Mouse (Mus musculus): Measurements from ENCODE around the gene Ttc9c. TPM values are rescaled to one million over a fixed set of nuclear protein-coding genes. Genes with fewer than 3 reads are reported as not detected.
"Not testable (repeated sequence)": the region's sequence is repeated elsewhere in the genome, so short reads cannot be mapped to it uniquely, and the experiment has no call there.

Ttc9c gene
- total RNA-seq, 2 experiments from 2014 or later = 33.1 to 33.3 TPM

- intact Hi-C loops (cut with DNase I) = loop anchor here (5.0 kb wide), 1 partner anchor 116 kb away; the partner anchor contains the start of gene Tut1
- DNase-seq (ENCODE audit: low spot score in 2 of 2) = not testable (repeated sequence)
Observed at GRCm38 (mm10) chr19:8836327-8836726, 17.2 kb upstream of the Ttc9c start.

- intact Hi-C loops (cut with DNase I) = no loop called here
- DNase-seq (ENCODE audit: low spot score in 2 of 2) = no peak
Observed at GRCm38 (mm10) chr19:8832971-8833370, 13.8 kb upstream of the Ttc9c start.

GRCm38 (mm10) chr19:8831262-8831661, 12.1 kb upstream of the Ttc9c start:
- intact Hi-C loops (cut with DNase I) = no loop called here
- no peak for DNase-seq (ENCODE audit: low spot score in 2 of 2)

DNA sequence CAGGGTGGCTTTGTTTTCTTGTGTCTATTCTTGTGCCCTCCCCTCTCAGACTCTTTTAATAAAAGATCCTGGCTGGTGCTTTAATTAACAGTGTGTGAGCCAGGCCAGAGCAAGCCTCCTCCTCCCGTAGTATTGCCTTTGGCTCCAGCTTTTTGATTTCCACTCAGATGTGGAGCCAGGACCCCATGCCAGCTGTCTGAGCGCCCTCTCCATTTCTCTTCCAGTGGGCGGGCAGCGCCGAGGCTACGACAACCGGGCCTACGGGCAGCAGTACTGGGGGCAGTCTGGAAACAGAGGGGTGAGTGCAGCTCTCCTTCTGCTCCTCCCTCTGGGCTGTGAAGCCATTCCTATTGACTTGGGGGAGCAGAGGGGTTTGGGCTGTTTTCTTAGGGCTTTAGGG, 11.5 kb upstream of the Ttc9c start:
- no peak for DNase-seq (ENCODE audit: low spot score in 2 of 2)
- intact Hi-C loops (cut with DNase I) = no loop called here

GRCm38 (mm10) chr19:8829660-8830059, 10.5 kb upstream of the Ttc9c start, which contains the start of gene AC129217.1:
TSS of gene AC129217.1 (plus strand) at chr19:8829773.
- DNase-seq (ENCODE audit: low spot score in 2 of 2) = no peak
- intact Hi-C loops (cut with DNase I) = no loop called here

GRCm38 (mm10) chr19:8822696-8823095, 3.6 kb upstream of the Ttc9c start:
- no peak for DNase-seq (ENCODE audit: low spot score in 2 of 2)
- intact Hi-C loops (cut with DNase I) = loop anchor here (5.0 kb wide), 1 partner anchor 50 kb away; the partner anchor contains the start of genes Tmem179b and Tmem223

- no peak for DNase-seq (ENCODE audit: low spot score in 2 of 2)
- intact Hi-C loops (cut with DNase I) = loop anchor here (2.0 to 5.0 kb wide), 2 partner anchors 18 to 49 kb away; partner anchors contain the start of genes Gng3, Tmem179b and Tmem223
Observed at GRCm38 (mm10) chr19:8821146-8821545, 2.0 kb upstream of the Ttc9c start.

DNA sequence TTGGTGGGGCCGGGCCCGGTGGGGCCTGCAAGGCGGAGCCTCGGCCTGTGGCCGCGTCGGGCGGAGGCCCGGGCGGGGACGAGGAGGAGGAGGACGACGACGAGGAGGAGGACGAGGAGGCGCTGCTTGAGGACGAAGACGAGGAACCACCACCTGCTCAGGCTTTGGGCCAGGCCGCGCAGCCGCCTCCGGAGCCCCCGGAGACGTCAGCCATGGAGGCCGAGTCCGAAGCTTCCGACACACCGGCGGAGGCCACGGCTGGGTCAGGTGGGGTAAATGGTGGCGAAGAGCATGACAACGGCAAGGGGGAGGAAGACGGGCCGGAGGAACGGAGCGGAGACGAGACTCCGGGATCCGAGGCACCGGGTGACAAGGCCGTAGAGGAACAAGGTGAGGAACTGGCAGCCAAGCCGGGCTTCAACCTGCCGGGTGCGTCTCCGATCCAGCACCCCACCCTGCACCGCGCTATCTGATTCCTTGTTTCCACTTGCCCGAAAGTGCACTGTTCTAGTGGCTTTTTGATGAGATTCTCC, 1.4 kb upstream of the Ttc9c start:
- intact Hi-C loops (cut with DNase I) = loop anchor here (2.0 to 5.0 kb wide), 2 partner anchors 18 to 48 kb away; partner anchors contain the start of genes Gng3, Tmem179b and Tmem223
- no peak for DNase-seq (ENCODE audit: low spot score in 2 of 2)

GRCm38 (mm10) chr19:8819596-8820423, 677 bp upstream of the Ttc9c start, which contains the start of gene Hnrnpul2:
TSS of gene Hnrnpul2 (plus strand) at chr19:8820010.
- intact Hi-C loops (cut with DNase I) = loop anchor here (2.0 to 5.0 kb wide), 2 partner anchors 19 to 48 kb away; partner anchors contain the start of genes Gng3, Tmem179b and Tmem223

DNA sequence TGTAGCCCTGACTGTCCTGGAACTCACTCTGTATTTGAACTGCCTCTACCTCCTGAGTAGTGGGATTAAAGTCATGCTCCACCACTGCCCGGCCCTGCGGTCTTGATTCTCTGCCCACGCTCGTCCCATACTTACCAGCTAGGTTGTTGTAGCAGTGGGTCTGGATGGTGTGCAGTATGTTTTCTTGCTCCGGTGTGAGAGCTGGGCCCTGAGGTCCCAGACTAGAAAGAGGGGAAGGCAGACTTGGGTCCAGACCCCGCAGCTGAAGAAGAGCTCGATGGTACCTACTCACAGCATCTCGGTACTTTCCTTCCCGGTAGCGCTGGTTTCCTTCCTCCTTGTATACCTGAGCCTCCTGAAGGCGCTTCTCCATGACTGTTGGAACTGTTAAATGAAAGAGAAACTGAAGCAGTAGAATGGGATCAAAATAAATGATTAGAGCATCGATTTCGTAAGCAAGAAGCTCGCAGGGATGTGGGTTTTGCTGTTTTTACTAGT, 783 bp downstream of the Ttc9c start:
- no peak for DNase-seq (ENCODE audit: low spot score in 2 of 2)
- intact Hi-C loops (cut with DNase I) = no loop called here

More at GRCm38 (mm10) chr19:8819596-8820423, 677 bp upstream of the Ttc9c start, which contains the start of gene Hnrnpul2:
- DNase-seq (ENCODE audit: low spot score in 2 of 2) = peak; percentile 99

DNA sequence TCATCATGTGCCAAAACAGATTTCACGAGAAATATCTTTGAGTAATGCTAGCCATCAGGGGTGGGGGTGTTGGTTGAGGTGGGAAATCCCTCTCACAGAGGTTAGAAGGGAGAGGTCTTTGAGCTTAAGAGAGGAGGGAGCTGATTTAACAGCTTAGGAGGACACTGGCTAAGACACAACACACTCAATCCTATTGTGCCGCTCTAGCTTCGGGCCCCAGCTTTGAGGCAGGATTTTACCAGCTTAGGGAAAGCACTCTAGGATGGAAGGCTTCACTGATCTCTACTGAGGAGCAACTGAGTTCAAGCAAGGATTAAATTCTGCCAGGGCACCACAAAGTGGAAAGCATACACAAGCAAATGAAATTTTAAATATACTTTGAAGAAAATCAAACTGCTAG, 2.1 kb downstream of the Ttc9c start:
- no peak for DNase-seq (ENCODE audit: low spot score in 2 of 2)
- intact Hi-C loops (cut with DNase I) = no loop called here

GRCm38 (mm10) chr19:8815812-8816211, 3.3 kb downstream of the Ttc9c start:
- intact Hi-C loops (cut with DNase I) = no loop called here
- no peak for DNase-seq (ENCODE audit: low spot score in 2 of 2)

- intact Hi-C loops (cut with DNase I) = no loop called here
- DNase-seq (ENCODE audit: low spot score in 2 of 2) = no peak
Observed at GRCm38 (mm10) chr19:8806810-8807209, 12.3 kb downstream of the Ttc9c start.

GRCm38 (mm10) chr19:8803879-8804660, 15.1 kb downstream of the Ttc9c start:
- no peak for DNase-seq (ENCODE audit: low spot score in 2 of 2)

DNA sequence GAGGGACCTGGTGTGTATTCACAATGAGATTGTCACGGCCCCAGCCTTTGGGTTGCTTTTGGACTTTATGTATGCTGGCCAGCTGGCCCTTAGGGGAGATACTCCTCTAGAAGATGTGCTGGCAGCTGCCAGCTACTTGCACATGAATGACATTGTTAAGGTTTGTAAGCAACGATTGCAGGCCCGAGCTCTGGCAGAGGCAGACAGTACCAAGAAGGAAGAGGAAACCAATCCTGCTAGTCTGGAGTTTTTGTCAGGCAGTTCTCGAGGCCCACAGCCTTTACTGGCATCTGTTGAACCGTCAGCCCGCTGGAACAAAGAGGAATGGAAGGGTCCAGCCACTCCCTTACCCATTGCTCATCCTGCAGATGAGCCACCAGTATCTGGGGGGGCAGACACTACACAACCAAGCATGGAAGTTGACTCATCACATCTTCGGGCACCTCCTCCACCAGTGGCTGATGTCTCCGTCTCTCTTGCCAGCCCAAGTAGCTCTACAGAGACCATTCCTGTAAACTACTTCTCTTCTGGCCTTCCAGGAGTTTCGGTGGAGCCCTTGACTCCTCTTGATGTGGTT, 15.8 kb downstream of the Ttc9c start:
- intact Hi-C loops (cut with DNase I) = no loop called here
- no peak for DNase-seq (ENCODE audit: low spot score in 2 of 2)

More at GRCm38 (mm10) chr19:8803879-8804660, 15.1 kb downstream of the Ttc9c start:
- intact Hi-C loops (cut with DNase I) = no loop called here

DNA sequence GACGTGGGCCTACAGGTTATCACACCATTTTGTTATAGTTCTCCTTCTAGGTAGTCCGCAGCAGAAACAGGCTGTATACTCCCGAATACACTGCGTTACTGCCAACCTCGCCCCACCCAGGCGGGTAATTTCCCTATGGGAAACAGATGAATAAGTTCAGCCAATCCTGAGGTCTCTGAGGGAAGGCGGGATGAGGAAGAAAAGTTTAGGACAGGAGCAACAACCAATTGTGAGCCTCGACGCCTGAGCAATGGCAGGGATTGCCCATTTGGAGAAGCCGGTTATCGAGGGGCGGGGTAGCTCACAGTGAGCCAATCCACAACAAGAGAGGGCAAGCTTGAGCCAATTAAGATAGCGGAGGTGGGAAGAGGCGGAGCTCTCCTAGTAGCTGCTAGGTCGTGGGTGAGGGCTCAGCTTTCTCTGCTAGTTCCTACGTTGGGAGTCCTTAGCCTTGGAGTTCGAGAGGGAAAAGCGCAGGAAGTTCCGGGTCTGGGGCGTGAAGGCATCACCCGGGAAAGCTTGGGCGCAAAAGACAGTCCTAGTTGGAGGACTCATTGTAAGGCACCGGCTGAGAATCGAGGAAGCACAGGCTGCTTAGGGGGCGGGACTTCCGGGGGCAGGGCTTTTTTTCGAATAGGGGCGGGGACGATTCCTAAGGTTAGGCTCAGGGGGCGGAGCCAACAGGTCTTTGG, 16.9 kb downstream of the Ttc9c start, which contains the start of gene Zbtb3:
Gene Zbtb3, plus strand, starts transcription at position 426 of the 692 bp plus-strand sequence.
- intact Hi-C loops (cut with DNase I) = no loop called here
- peak; percentile 95 for DNase-seq (ENCODE audit: low spot score in 2 of 2)

DNA sequence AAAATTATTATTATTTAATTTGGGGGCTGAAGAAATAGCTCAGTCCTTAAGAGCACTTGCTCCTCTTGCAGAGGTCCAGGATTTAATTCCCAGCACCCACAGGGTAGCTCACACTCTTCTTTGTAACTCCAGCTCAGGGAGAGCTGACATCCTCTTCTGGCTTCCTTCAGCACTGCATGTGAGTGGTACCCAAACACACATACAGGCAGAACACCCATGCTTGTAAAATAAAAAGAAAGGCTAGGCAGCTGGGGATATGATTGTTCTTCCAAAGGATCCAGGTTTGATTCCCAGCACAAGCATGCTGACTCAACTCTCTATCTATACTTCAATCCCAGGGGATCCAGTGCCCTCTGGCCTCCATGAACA, 20.2 kb downstream of the Ttc9c start:
- no peak for DNase-seq (ENCODE audit: low spot score in 2 of 2)
- intact Hi-C loops (cut with DNase I) = no loop called here

DNA sequence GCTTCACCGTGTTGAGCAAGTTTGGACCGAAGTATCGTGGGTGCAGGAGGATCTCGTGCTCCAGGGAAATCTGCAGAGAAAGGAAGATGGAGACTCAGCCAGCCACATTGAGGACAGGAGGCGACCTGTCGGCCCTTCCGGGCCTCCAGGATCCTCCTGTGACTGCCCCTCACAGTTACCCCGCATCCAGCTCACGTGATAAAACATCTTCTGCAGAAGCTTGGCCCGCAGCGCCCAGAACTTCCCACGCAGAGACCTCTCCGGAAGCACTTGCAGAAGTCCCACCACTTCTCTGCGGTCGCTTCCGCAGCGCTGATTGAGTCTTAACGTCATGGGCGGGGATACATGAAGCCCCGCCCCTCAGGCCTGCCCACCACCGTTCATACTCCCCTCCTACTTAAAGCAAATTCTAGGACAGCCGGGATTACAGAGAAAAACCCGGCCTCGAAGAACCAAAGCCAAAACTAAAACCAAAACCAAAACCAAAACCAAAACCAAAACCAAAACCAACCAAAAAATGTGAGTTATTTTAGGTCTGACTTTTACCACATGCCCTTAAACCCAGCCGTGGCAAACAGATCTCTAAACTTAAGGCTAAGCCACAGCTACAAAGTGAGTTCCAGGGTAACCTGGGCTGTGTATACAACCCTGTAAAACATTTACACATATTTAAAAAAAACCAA, 20.7 kb downstream of the Ttc9c start, which contains the start of gene Polr2g:
Gene Polr2g, minus strand, starts transcription at position 314 of the 683 bp plus-strand sequence.
- intact Hi-C loops (cut with DNase I) = no loop called here
- DNase-seq (ENCODE audit: low spot score in 2 of 2) = peak; percentile 86 to 89
